In the genomic region with DNA sequence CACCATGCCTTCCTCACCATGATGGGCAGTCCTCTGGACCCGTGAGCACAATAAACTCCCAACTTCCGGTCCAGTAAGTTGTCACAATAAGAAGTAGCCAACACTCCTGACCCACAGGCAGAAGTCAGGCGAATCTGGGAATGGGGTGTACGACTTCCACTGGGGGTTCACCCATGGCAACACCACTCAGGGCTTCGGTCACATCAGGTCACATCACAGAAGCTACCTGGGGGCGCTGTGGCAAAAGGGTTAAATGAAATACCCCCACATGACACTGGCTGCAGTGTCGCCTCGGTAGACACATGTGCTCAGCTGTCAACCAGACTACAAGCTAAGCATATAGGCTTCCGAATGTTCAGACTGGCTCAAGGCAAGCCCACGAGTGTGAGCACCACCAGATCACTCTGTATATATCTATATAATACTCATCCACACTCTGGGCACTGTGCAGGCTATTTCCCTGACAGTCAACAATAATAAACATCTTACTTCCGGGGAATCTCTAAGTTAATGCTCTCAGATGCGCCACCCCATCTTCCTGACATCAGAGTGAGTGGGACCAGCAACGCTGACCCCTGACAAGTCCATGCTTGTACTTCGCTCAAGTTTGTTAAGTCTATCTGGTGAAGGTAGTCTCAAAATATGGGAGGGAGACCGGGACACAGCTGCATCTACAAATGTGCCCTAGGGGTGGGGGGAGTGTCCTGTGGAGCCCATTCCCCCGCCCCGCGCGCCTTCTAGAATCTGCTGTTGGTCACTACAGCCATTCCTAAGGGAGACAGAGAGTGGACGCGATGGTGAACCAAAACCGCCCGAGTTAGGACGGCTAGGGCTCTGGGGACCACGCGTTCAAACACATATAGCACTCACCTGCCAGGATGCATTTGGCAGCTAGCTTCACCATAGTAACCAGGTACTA, we compare ENCODE assay signal across 9 mouse cellular contexts. TPM values are rescaled to one million over a fixed set of nuclear protein-coding genes. Genes with fewer than 3 reads are reported as not detected.
DNase-seq lines count a peak whose midpoint lies in the region; ATAC-seq and TF ChIP-seq lines count a peak whose summit lies in the region.
"Had no signal": no experiment of that assay in that cellular context is flagged by ENCODE, and none has a peak within 500 bp of the region (broad histone marks: within the 10 kb centered on the region; RNA-seq: fewer than 3 reads in every experiment).

No protein-coding gene starts in this region.

- no peaks in the 10 kb centered on the region for H3K9me3 ChIP-seq in forebrain, embryonic 16.5 days (ENCODE audit: control insufficient read depth, low read length)
- H3K9me3 ChIP-seq in limb, embryonic 15.5 days: no peaks in the 10 kb centered on the region

- no peak for TF ChIP-seq POLR2A in kidney, adult 2 months (IDR thresholded peaks at IDR 0.05; ENCODE audit: low read depth, low read length)
- TF ChIP-seq POLR2A in olfactory bulb, adult 2 months (IDR thresholded peaks at IDR 0.05; ENCODE audit: insufficient read depth, low read depth, low read length): no peak

- no peak for TF ChIP-seq CTCF in kidney, adult 2 months (conservative IDR thresholded peaks at IDR 0.05; ENCODE audit: insufficient read depth, insufficient read length, low read depth, low read length)
- TF ChIP-seq CTCF in olfactory bulb, adult 2 months (IDR thresholded peaks at IDR 0.05; ENCODE audit: insufficient read depth, low read depth, low read length): no peak

- no peaks in the 10 kb centered on the region for H3K27me3 ChIP-seq in kidney, adult 2 months (replicated peaks; ENCODE audit: control insufficient read depth, insufficient read depth, low read length)
- H3K27me3 ChIP-seq in forebrain, embryonic 16.5 days (replicated peaks; ENCODE audit: control insufficient read depth, insufficient read depth, low read length): no peaks in the 10 kb centered on the region
- H3K27me3 ChIP-seq in limb, embryonic 15.5 days: no peaks in the 10 kb centered on the region

- H3K27ac ChIP-seq in kidney, adult 2 months (ENCODE audit: insufficient read depth, low read depth, low read length): no peak overlapping the region
- no peak overlapping the region; the same call in 1 of the 2 replicates for H3K27ac ChIP-seq in forebrain, embryonic 16.5 days (ENCODE audit: low read length)
- H3K27ac ChIP-seq in limb, embryonic 15.5 days: no peak overlapping the region
- H3K27ac ChIP-seq in olfactory bulb, adult 2 months (ENCODE audit: insufficient read depth, low read depth, low read length): no peak overlapping the region

- ATAC-seq in forebrain, embryonic 16.5 days: no peak
- ATAC-seq in limb, embryonic 15.5 days (ENCODE audit: insufficient number of reproducible peaks, low FRiP score, low TSS enrichment, low read depth): no peak
- no peak for ATAC-seq in activated CD4-positive, CD25-positive, alpha-beta regulatory T cell, adult 4 months

- peak overlapping the region; percentile 76 for H3K9ac ChIP-seq in forebrain, embryonic 16.5 days (replicated peaks; ENCODE audit: low read depth, low read length)
- peak overlapping the region; percentile 53 for H3K9ac ChIP-seq in limb, embryonic 15.5 days

- H3K36me3 ChIP-seq in kidney, adult 2 months (ENCODE audit: control insufficient read depth, insufficient read depth, low read length): no peaks in the 10 kb centered on the region
- H3K36me3 ChIP-seq in forebrain, embryonic 16.5 days (ENCODE audit: control insufficient read depth, insufficient read depth): no peaks in the 10 kb centered on the region
- no peaks in the 10 kb centered on the region for H3K36me3 ChIP-seq in limb, embryonic 15.5 days

- peaks cover 4% of the 10 kb centered on the region; the same call in 1 of the 2 replicates for H3K4me1 ChIP-seq in kidney, adult 2 months (ENCODE audit: control insufficient read depth, insufficient read depth, low read length)
- H3K4me1 ChIP-seq in forebrain, embryonic 16.5 days (replicated peaks; ENCODE audit: control insufficient read depth, insufficient read depth, low read length): peaks cover 24% of the 10 kb centered on the region
- peaks cover 17% of the 10 kb centered on the region for H3K4me1 ChIP-seq in limb, embryonic 15.5 days
- peaks cover 40% of the 10 kb centered on the region for H3K4me1 ChIP-seq in olfactory bulb, adult 2 months (ENCODE audit: control insufficient read depth, insufficient read depth, low read length)

- H3K4me3 ChIP-seq in kidney, adult 2 months (ENCODE audit: insufficient read depth, low read depth, low read length): peak overlapping the region; percentile 61
- peak overlapping the region; percentile 71 for H3K4me3 ChIP-seq in forebrain, embryonic 16.5 days (replicated peaks; ENCODE audit: low read length)
- H3K4me3 ChIP-seq in limb, embryonic 15.5 days: peak overlapping the region; percentile 63
- peak overlapping the region; percentile 65 for H3K4me3 ChIP-seq in olfactory bulb, adult 2 months (ENCODE audit: insufficient read depth, low read depth, low read length)

- WGBS in kidney, adult 2 months: 24% methylated on average over 26 of the region's 26 CpGs
- WGBS in forebrain, embryonic 16.5 days: 20% methylated on average over 26 of the region's 26 CpGs
- WGBS in limb, embryonic 15.5 days: 25% methylated on average over 26 of the region's 26 CpGs
- 19% methylated on average over 26 of the region's 26 CpGs for WGBS in olfactory bulb, adult 2 months

- peak overlapping the region; percentile 78 for H3K4me2 ChIP-seq in forebrain, embryonic 16.5 days (ENCODE audit: low read length)
- peak overlapping the region; percentile 86 for H3K4me2 ChIP-seq in limb, embryonic 15.5 days

- DNase-seq in kidney, adult 2 months: peak; percentile 1
- DNase-seq in kidney, adult 11 months: no peak
- peak; percentile 58 for DNase-seq in Muller cell, postnatal 12 days (ENCODE audit: inconsistent ontology term)
- no peak for DNase-seq in gastrocnemius, adult 18-20 months (ENCODE audit: low spot score)

RNA-seq across cellular contexts. Expression of gene Ift27, which starts 0.7 kb away (rescaled TPM):
- polyA plus RNA-seq in kidney, adult 2 months (2012; rRNA removed): 46.2 and 64.2 TPM in 2 replicates
- polyA plus RNA-seq in forebrain, embryonic 16.5 days (2015; fragmentation: Nextera tagmentation; extraction: Ambion mirVana): 113 and 114 TPM in 2 replicates
- polyA plus RNA-seq in limb, embryonic 15.5 days (2015; fragmentation: Nextera tagmentation; extraction: Ambion mirVana): 75.7 and 83.1 TPM in 2 replicates
- polyA plus RNA-seq in olfactory bulb, adult 2 months (2012; ENCODE audit: insufficient read depth, insufficient read length, low replicate concordance, missing spikeins): not detected in 2 replicates
- 10 to 100 TPM; 58.3 to 71.2 TPM for polyA plus RNA-seq in activated CD4-positive, CD25-positive, alpha-beta regulatory T cell, adult 4 months (2017; shearing (Covaris generic))
- 10 to 100 TPM; 11.5 to 16.6 TPM for total RNA-seq in gastrocnemius, adult 18-20 months (2021)

RNA-seq across cellular contexts. Expression of gene Pvalb, which starts 33.0 kb away (rescaled TPM):
- 16.8 and 53.3 TPM in 2 replicates for polyA plus RNA-seq in kidney, adult 2 months (2012; rRNA removed)
- not detected in 2 replicates for polyA plus RNA-seq in forebrain, embryonic 16.5 days (2015; fragmentation: Nextera tagmentation; extraction: Ambion mirVana)
- polyA plus RNA-seq in limb, embryonic 15.5 days (2015; fragmentation: Nextera tagmentation; extraction: Ambion mirVana): 0.15 and 0.48 TPM in 2 replicates
- polyA plus RNA-seq in olfactory bulb, adult 2 months (2012; ENCODE audit: insufficient read depth, insufficient read length, low replicate concordance, missing spikeins): not detected in 2 replicates
- polyA plus RNA-seq in activated CD4-positive, CD25-positive, alpha-beta regulatory T cell, adult 4 months (2017; shearing (Covaris generic)): not detected
- total RNA-seq in gastrocnemius, adult 18-20 months (2021): over 10,000 TPM; 13,440 to 14,162 TPM
- total RNA-seq: adrenal gland, postnatal 36 days had no signal

RNA-seq across cellular contexts. Expression of gene Cacng2, which starts 53.3 kb away (rescaled TPM):
- polyA plus RNA-seq in kidney, adult 2 months (2012; rRNA removed): 0.02 TPM in 1 of 2 replicates, not detected in the other
- 6.9 and 7.1 TPM in 2 replicates for polyA plus RNA-seq in forebrain, embryonic 16.5 days (2015; fragmentation: Nextera tagmentation; extraction: Ambion mirVana)
- polyA plus RNA-seq in limb, embryonic 15.5 days (2015; fragmentation: Nextera tagmentation; extraction: Ambion mirVana): 0.04 TPM in 1 of 2 replicates, not detected in the other
- not detected in 2 replicates for polyA plus RNA-seq in olfactory bulb, adult 2 months (2012; ENCODE audit: insufficient read depth, insufficient read length, low replicate concordance, missing spikeins)
- polyA plus RNA-seq in activated CD4-positive, CD25-positive, alpha-beta regulatory T cell, adult 4 months (2017; shearing (Covaris generic)): under 1 TPM in 1 of 2 experiments, not detected in 1; 0.09 TPM
- not detected for total RNA-seq in gastrocnemius, adult 18-20 months (2021)

Comparison
In these comparisons a context has a peak if more than half of its experiments do, and no peak if none do; other contexts are left out.
1. DNase-seq: peak in kidney, adult 2 months (single experiment) and Muller cell, postnatal 12 days (single experiment); none in kidney, adult 11 months (single experiment) and gastrocnemius, adult 18-20 months (single experiment).
2. RNA of gene Ift27, which starts 0.7 kb away (polyA plus RNA-seq): 113 to 114 TPM in forebrain, embryonic 16.5 days, 75.7 to 83.1 TPM in limb, embryonic 15.5 days, 58.3 to 71.2 TPM in activated CD4-positive, CD25-positive, alpha-beta regulatory T cell, adult 4 months and 46.2 to 64.2 TPM in kidney, adult 2 months; not detected in olfactory bulb, adult 2 months; every median in the first group is over 10 times any median in the second.
3. RNA of gene Pvalb, which starts 33.0 kb away (polyA plus RNA-seq): 16.8 to 53.3 TPM in kidney, adult 2 months; 0.15 to 0.48 TPM in limb, embryonic 15.5 days, not detected in forebrain, embryonic 16.5 days, not detected in olfactory bulb, adult 2 months and not detected in activated CD4-positive, CD25-positive, alpha-beta regulatory T cell, adult 4 months; every median in the first group is over 10 times any median in the second.
4. Peak in every context shown above with its lines, with median percentiles within 50 percentile points of each other: H3K4me3 ChIP-seq.